Mouse (Mus musculus) induced T-regulatory cell, adult 2 months (primary cell): ENCODE data around the gene Sgcd.

Experiments
- DNase-seq: peaks from one replicate; pipeline ENCODE4 v3.0.0-alpha.2; 2012; ENCODE audit warnings: low read depth

Gene Sgcd

GRCm38 (mm10) chr11:47264267-47264984, 724.3 kb downstream of the Sgcd start:
- no peak for DNase-seq

- DNase-seq, result no peak
These were observed 738.5 kb downstream of the Sgcd start for GRCm38 (mm10) chr11:47250301-47250700.

- DNase-seq, result no peak
These were observed 740.4 kb downstream of the Sgcd start for GRCm38 (mm10) chr11:47248345-47248893.

- no peak for DNase-seq
These were observed 740.9 kb downstream of the Sgcd start for GRCm38 (mm10) chr11:47247703-47248344.

GRCm38 (mm10) chr11:47242401-47242800, 746.4 kb downstream of the Sgcd start:
- no peak for DNase-seq

- DNase-seq, result no peak
These were observed 760.5 kb downstream of the Sgcd start for GRCm38 (mm10) chr11:47228222-47228621.

GRCm38 (mm10) chr11:47224148-47224547, 764.6 kb downstream of the Sgcd start:
- no peak for DNase-seq

- DNase-seq, result no peak
These were observed 777.2 kb downstream of the Sgcd start for GRCm38 (mm10) chr11:47211531-47211930.

GRCm38 (mm10) chr11:47206461-47206860, 782.3 kb downstream of the Sgcd start:
- DNase-seq, result no peak

GRCm38 (mm10) chr11:47199106-47199505, 789.7 kb downstream of the Sgcd start:
- no peak for DNase-seq

- DNase-seq, result no peak
These were observed 800.2 kb downstream of the Sgcd start for GRCm38 (mm10) chr11:47188556-47188955.

GRCm38 (mm10) chr11:47174977-47175376, 813.8 kb downstream of the Sgcd start:
- no peak for DNase-seq

- no peak for DNase-seq
These were observed 817.7 kb downstream of the Sgcd start for GRCm38 (mm10) chr11:47170926-47171625.

- DNase-seq, result no peak
These were observed 821.4 kb downstream of the Sgcd start for GRCm38 (mm10) chr11:47167376-47167775.

- DNase-seq, result no peak
These were observed 830.7 kb downstream of the Sgcd start for GRCm38 (mm10) chr11:47158089-47158488.

GRCm38 (mm10) chr11:47156730-47157693, 831.8 kb downstream of the Sgcd start:
- DNase-seq, result no peak

GRCm38 (mm10) chr11:47154837-47155430, 833.8 kb downstream of the Sgcd start:
- DNase-seq, result no peak

- no peak for DNase-seq
These were observed 839.2 kb downstream of the Sgcd start for GRCm38 (mm10) chr11:47149607-47150006.

- no peak for DNase-seq
These were observed 848.9 kb downstream of the Sgcd start for GRCm38 (mm10) chr11:47139867-47140266.

- DNase-seq, result no peak
These were observed 849.5 kb downstream of the Sgcd start for GRCm38 (mm10) chr11:47139271-47139670.

GRCm38 (mm10) chr11:47132410-47132809, 856.4 kb downstream of the Sgcd start:
- DNase-seq, result no peak
